Mouse (Mus musculus) embryo, embryonic 10.5 days (tissue): ENCODE results near the gene Pde1a.
A peak's percentile ranks its signal among the peaks of the same experiment; 100 is the strongest.

ENCODE experiments used
- DNase-seq: peaks from one replicate; pipeline ENCODE4 v3.0.0-alpha.2; 2015; ENCODE audit warnings: low spot score

The Pde1a gene

GRCm38 (mm10) chr2:79819543-79819942 lies 309.7 kb downstream of the Pde1a start:
- no peak for DNase-seq

DNA sequence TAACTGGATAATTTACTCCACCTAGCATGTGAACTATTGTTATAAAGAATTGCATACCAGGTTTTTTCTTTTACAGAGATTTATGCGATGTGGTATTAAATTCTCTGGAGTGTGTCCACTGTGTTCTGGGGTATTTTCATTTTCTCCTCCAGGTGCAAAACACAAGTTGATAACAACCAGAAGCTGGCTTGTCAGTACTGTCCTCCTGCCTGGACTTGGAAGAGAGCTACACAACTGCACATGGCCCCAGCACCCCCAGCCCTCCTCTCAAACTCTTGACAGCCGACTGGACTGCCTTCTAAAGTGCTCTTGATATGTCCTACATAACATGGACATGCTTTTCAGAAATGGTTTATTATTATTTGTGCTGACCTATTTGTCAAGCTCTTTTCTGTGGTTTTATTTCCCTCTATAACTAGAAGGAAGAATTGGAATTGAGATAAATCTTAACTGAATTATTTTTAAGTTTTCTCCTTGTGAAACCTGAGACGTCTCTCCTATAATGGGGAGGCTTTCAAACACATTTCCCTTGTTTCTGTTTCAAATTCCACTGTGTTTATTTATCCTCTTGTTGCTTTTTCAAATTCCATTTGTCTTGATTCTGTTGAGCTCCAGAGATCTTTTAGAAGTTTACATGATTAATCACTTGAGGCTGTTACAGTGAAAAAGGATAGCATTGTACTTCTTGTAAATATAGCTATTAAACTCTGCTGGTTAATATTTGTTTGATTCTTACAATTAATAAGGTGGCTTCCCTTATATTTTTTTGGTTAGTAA lies 313.4 kb downstream of the Pde1a start:
- DNase-seq: peak; percentile 23

DNA sequence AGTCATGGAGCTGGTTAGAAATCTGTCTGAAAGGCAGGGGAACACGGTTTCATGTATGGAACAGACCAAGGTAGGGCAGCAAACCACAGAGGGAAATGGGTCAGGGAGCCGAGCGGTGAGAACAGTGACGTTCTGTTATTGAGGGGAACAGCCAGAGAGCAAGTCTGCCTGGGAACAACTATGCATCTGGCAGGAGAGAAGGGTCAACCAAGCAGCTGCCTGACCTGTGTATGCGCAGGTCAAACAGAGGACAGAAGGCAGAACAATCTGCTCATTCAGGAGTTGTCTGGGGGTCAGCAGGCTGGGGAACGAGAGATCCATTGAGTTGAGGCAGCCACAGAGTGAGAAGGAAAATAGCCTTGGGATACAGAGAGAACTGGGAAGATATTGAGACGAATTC lies 330.6 kb downstream of the Pde1a start:
- DNase-seq: peak; percentile 88

- peak; percentile 50 for DNase-seq
Observed at GRCm38 (mm10) chr2:79797444-79797843, 331.8 kb downstream of the Pde1a start.

- DNase-seq: no peak
Observed at GRCm38 (mm10) chr2:79793186-79793585, 336.1 kb downstream of the Pde1a start.

DNA sequence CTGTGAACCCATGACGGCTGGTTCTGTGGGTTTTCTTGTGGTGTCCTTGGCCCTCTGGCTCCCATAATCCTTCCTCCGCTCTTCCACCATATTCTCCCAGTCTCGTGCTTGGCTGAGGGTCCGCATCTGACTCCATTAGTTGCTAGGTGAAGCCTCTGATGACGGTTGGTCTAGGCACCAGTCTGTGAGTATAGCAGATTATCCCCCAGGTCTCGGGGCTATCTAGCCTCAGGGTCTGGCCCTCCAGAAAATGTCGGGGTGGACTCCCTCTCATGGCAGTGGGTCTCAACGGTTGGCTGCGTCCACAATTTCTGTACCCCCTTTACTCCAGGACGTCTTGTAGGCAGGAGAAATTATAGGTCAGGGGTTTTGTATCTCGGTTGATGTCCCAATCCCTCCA lies 342.8 kb downstream of the Pde1a start:
- DNase-seq: no peak

DNA sequence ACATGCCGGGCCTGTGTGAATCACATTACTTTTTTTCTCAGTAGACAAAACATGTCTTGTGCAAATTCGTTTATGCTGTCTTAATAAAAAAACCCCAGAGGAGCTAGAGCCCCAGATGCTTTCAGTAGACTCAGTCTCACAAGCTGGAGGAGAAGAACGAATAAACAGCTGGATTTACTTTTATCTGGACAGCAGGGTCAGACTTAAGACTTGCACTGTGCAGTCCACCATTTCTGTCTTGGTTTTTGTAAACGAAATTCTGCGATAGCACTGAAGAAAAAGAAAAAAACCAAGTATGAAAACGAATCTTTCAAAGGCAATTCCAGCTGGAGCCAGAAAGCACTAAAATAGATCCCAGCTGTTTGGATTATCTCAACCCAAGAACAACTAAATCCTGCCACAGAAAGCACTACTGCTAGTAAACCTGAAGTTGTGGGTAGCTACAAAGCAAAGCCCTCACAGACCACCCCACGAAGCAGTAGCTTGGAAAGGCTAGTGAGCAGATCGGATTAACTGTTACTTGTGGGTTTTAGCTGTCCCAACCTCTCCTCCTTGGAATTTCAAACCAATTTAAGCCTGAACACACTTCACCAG lies 343.6 kb downstream of the Pde1a start:
- DNase-seq: peak; percentile 24
